Mouse (Mus musculus) CH12.LX (cell line): ENCODE data around the gene Nfia.

ENCODE experiments used
- CHD1 ChIP-seq: IDR thresholded peaks from 2 replicates; pipeline ENCODE4 v1.6.1; 2012; ENCODE audit warnings: low read depth, low read length, improper control_type of control experiment, inconsistent platforms
- CTCF ChIP-seq, 2 experiments: IDR thresholded peaks in 1 of 2; conservative IDR thresholded peaks in 1 of 2; 2 replicates each; pipeline ENCODE4 v1.5.1; 2011 to 2012; ENCODE audit warnings: low read depth in 2 of 2, low read length in 2 of 2, improper control_type of control experiment in 1 of 2, inconsistent platforms in 1 of 2, mild to moderate bottlenecking in 1 of 2, moderate library complexity in 1 of 2
- E2F4 ChIP-seq: IDR thresholded peaks from 2 replicates; pipeline ENCODE4 v1.6.1; 2011; ENCODE audit warnings: low read depth, low read length, improper control_type of control experiment; ENCODE audit not compliant: insufficient replicate concordance
- GABPA ChIP-seq: IDR thresholded peaks from 2 replicates; pipeline ENCODE4 v1.6.1; 2012; ENCODE audit warnings: low read depth, low read length, improper control_type of control experiment, inconsistent platforms; ENCODE audit not compliant: insufficient replicate concordance
- HCFC1 ChIP-seq: IDR thresholded peaks from 2 replicates; pipeline ENCODE4 v1.6.1; 2012; ENCODE audit warnings: low read depth, mild to moderate bottlenecking, inconsistent platforms, low read length, improper control_type of control experiment
- KAT2A ChIP-seq: IDR thresholded peaks from 2 replicates; pipeline ENCODE4 v1.6.1; 2012; ENCODE audit warnings: low read length, improper control_type of control experiment, inconsistent platforms; ENCODE audit not compliant: insufficient replicate concordance
- MAFK ChIP-seq: IDR thresholded peaks from 2 replicates; pipeline ENCODE4 v1.6.1; 2011; ENCODE audit warnings: low read length, improper control_type of control experiment; ENCODE audit not compliant: insufficient replicate concordance
- MEF2A ChIP-seq: IDR thresholded peaks from 2 replicates; pipeline ENCODE4 v1.6.1; 2014; ENCODE audit warnings: low read depth, mild to moderate bottlenecking, inconsistent platforms, low read length, improper control_type of control experiment, borderline replicate concordance
- NELFE ChIP-seq: IDR thresholded peaks from 2 replicates; pipeline ENCODE4 v1.6.1; 2011; ENCODE audit warnings: low read depth, low read length, improper control_type of control experiment
- POLR2A ChIP-seq: IDR thresholded peaks from 2 replicates; pipeline ENCODE4 v1.6.1; 2011; ENCODE audit warnings: low read depth, mild to moderate bottlenecking, improper control_type of control experiment, low read length
- RCOR1 ChIP-seq: conservative IDR thresholded peaks from 2 replicates; pipeline ENCODE4 v1.6.1; 2012; ENCODE audit warnings: low read depth, mild to moderate bottlenecking, inconsistent platforms, low read length, improper control_type of control experiment
- TCF12 ChIP-seq: IDR thresholded peaks from 2 replicates; pipeline ENCODE4 v1.6.1; 2014; ENCODE audit warnings: low read depth, mild to moderate bottlenecking, inconsistent platforms, low read length, improper control_type of control experiment
- USF2 ChIP-seq: conservative IDR thresholded peaks from 2 replicates; pipeline ENCODE4 v1.6.1; 2011; ENCODE audit warnings: low read depth, low read length, improper control_type of control experiment
- ZMIZ1 ChIP-seq: IDR thresholded peaks from 2 replicates; pipeline ENCODE4 v1.6.1; 2012; ENCODE audit warnings: low read depth, mild to moderate bottlenecking, inconsistent platforms, low read length, improper control_type of control experiment

DNA sequence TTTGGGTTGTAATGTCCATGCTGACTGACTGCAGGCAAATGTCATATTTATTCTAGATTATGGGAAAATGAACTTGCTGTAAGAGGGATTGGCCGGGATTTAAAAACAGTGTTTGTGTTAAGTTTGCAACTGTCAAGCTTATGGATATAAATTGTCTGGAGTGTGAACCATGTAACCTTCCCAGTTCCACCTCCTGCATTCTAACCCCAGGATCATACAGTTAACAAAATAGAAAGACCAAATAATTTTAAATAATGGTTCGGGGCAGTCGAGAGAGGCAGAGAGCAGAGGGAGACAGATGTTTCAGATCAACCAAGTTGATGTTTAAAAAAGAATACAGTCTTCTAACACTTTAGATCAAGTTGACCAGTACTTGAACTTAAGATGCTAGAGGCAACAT is 290.7 kb downstream of the Nfia start:
- no peak for TF ChIP-seq NELFE
- no peak for TF ChIP-seq E2F4
- TF ChIP-seq CTCF (conservative IDR thresholded peaks at IDR 0.05 in 1 of 2, IDR thresholded peaks at IDR 0.05 in 1 of 2; ENCODE audit: low read depth in 2 of 2, low read length in 2 of 2), result no peak
- TF ChIP-seq ZMIZ1, result no peak
- no peak for TF ChIP-seq POLR2A
- TF ChIP-seq GABPA, result no peak
- no peak for TF ChIP-seq TCF12
- no peak for TF ChIP-seq MAFK
- no peak for TF ChIP-seq KAT2A
- TF ChIP-seq MEF2A, result no peak
- no peak for TF ChIP-seq CHD1
- TF ChIP-seq RCOR1, result no peak
- no peak for TF ChIP-seq USF2
- TF ChIP-seq HCFC1, result no peak
